Mouse (Mus musculus): ENCODE measurements around the gene Tns3. TPM values are rescaled to one million over a fixed set of nuclear protein-coding genes. Genes with fewer than 3 reads are reported as not detected.

Gene Tns3
- polyA plus RNA-seq, 1 experiment from 2014 or later, result 21.1 TPM

DNA sequence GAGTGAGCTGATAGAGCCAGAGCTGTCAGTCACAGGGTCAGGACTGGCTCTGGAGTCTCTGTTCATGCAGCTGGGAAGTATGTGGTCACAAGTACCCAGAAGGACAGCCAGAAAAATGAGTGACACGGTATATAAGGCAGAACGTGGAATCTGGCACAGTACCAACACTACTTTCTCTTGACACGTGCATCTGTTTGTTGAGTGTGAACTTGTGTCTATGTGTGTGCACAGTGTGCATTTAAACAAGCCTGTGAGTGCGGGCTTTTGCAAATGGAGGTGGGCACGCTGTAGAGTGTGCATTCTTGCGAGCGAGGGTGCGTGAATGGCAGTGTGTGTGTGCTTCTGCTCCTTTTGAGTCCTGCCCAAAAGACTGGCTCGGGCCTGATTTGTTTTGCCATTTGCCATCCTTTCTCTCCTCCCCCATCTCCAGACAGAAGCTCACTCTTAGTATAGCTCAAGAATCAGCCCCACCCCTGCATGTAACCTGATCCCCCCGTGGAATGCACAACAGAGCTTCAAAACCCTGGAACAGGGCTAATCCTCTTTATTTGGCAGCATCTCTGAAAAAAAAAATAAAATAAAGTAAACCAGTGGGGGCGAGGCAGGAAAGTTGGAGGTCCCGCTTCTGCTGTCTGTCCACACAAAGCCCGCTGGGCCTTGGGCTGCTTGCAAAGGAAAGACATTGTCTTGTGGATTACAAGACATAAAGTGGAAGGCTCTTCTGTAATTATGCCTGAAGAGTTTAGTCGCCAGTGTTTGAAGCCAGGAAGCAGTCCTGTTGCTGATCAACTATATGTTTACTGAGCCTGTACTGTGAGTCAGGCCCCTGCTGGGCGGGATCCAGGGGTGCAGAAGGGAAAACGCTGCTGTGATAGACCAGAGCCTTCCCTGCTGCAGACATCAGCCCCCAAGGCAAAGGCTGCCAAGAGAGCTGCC lies 28.5 kb upstream of the Tns3 start:
- ATAC-seq, result peak; percentile 89
- Histone ChIP-seq H3K4me2 (replicated peaks) (peak overlapping the region; percentile 28; the same call in 1 of the 2 replicates), H3K4me3 (replicated peaks) (no peak overlapping the region), H3K4me1 (replicated peaks) (peaks cover 29% of the 10 kb centered on the region), H3K36me3 (no peaks in the 10 kb centered on the region), H3K9me3 (no peaks in the 10 kb centered on the region), H3K9ac (0 out of 2 replicates have a peak overlapping the region, but pooled peaks have one; percentile 5), H3K27me3 (replicated peaks) (no peaks in the 10 kb centered on the region), H3K27ac (peak overlapping the region; percentile 73)
- 13% methylated on average over 16 of the region's 16 CpGs for WGBS

DNA sequence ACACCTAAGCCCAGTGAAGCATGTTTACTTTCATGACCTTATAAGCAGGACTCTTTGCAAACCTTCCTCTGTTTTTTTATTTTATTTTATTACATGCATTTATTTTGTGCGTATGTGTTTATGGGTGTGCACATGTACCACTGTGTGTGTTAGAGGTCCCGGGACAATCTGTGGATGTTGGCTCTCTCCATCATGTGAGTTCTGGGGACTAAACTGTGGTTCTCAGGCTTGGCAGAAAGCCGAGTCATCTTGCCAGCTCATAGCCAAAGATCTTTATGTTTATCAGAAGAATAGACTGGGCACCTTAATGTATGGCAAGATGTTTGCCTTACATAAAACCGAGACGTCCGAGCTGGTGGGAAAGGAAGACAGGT lies 27.8 kb upstream of the Tns3 start:
- no peak overlapping the region for H3K4me3 ChIP-seq (replicated peaks)
- peak overlapping the region; percentile 73 for H3K27ac ChIP-seq
- 0 out of 2 replicates have a peak overlapping the region, but pooled peaks have one; percentile 28 for H3K4me2 ChIP-seq (replicated peaks)
- no peaks in the 10 kb centered on the region for H3K27me3 ChIP-seq (replicated peaks)
- H3K9ac ChIP-seq, result no peak overlapping the region
- H3K4me1 ChIP-seq (replicated peaks), result peaks cover 29% of the 10 kb centered on the region
- 51% methylated on average over 6 of the region's 6 CpGs for WGBS
- no peaks in the 10 kb centered on the region for H3K9me3 ChIP-seq
- ATAC-seq, result no peak
- H3K36me3 ChIP-seq, result no peaks in the 10 kb centered on the region

GRCm38 (mm10) chr11:8691605-8692004 lies 27.3 kb upstream of the Tns3 start:
- ATAC-seq, result no peak
- 58% methylated on average over 4 of the region's 4 CpGs for whole genome bisulfite sequencing
- H3K4me2 ChIP-seq (replicated peaks), result no peak overlapping the region
- H3K9me3 ChIP-seq, result no peaks in the 10 kb centered on the region
- H3K27me3 ChIP-seq (replicated peaks), result no peaks in the 10 kb centered on the region
- H3K4me3 ChIP-seq (replicated peaks), result no peak overlapping the region
- H3K36me3 ChIP-seq, result no peaks in the 10 kb centered on the region
- H3K4me1 ChIP-seq (replicated peaks), result peaks cover 29% of the 10 kb centered on the region
- H3K9ac ChIP-seq, result no peak overlapping the region
- 0 out of 2 replicates have a peak overlapping the region, but pooled peaks have one; percentile 2 for H3K27ac ChIP-seq

DNA sequence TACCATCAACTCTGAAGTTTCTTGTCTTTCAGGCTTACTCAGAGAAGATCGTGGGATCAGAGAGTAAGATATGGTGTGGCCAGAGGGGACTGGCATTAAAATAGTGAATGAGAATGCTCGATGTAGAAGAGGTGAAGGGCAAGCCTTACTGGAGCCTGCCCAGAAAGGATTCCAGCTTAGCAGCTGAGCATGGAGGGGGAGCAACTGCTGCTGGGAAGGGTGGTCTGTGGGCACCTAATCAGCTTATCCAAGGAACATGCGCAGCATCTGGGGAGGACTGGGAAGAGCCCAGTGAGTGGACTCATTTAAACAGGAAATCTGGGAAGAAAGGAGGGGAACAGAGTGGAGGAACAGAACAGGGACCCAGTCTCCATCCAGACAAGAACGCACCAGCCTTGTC lies 26.3 kb upstream of the Tns3 start:
- Histone ChIP-seq H3K36me3 (no peaks in the 10 kb centered on the region), H3K9ac (no peak overlapping the region), H3K27me3 (replicated peaks) (no peaks in the 10 kb centered on the region), H3K4me2 (replicated peaks) (no peak overlapping the region), H3K4me1 (replicated peaks) (peaks cover 29% of the 10 kb centered on the region), H3K4me3 (replicated peaks) (no peak overlapping the region), H3K9me3 (no peaks in the 10 kb centered on the region), H3K27ac (no peak overlapping the region)
- WGBS, result 68% methylated on average over 4 of the region's 4 CpGs
- no peak for ATAC-seq

DNA sequence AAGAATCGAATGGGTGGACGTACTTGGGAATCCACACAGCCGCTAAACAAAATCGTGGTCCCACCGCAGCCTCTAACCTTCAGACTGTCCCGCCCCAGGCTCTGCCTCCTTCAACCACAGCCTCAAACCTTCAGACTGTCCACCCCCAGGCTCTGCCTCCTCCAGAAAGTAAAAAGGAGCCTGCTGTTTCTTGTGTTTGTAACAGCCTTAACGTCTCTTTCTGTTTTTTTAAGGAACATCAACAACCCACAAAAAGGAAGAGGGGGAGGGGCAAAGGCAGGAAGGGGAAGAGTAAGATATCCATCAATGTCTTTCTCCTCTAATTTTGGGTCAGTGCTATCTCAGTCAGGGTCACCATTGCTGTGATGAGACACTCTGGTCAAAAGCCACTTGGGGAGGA lies 25.2 kb upstream of the Tns3 start:
- no peaks in the 10 kb centered on the region for H3K9me3 ChIP-seq
- no peak overlapping the region for H3K4me2 ChIP-seq (replicated peaks)
- no peak overlapping the region for H3K9ac ChIP-seq
- H3K4me3 ChIP-seq (replicated peaks), result no peak overlapping the region
- H3K27ac ChIP-seq, result 0 out of 2 replicates have a peak overlapping the region, but pooled peaks have one; percentile 17
- H3K4me1 ChIP-seq (replicated peaks), result peaks cover 29% of the 10 kb centered on the region
- H3K36me3 ChIP-seq, result no peaks in the 10 kb centered on the region
- no peak for ATAC-seq
- H3K27me3 ChIP-seq (replicated peaks), result no peaks in the 10 kb centered on the region
- 77% methylated on average over 7 of the region's 7 CpGs for WGBS

- H3K27ac ChIP-seq, result no peak overlapping the region
- no peaks in the 10 kb centered on the region for H3K9me3 ChIP-seq
- no peaks in the 10 kb centered on the region for H3K27me3 ChIP-seq (replicated peaks)
- peaks cover 27% of the 10 kb centered on the region for H3K4me1 ChIP-seq (replicated peaks)
- no peak overlapping the region for H3K4me2 ChIP-seq (replicated peaks)
- ATAC-seq, result no peak
- WGBS, result 90% methylated on average over 8 of the region's 8 CpGs
- no peak overlapping the region for H3K9ac ChIP-seq
- H3K4me3 ChIP-seq (replicated peaks), result no peak overlapping the region
- no peaks in the 10 kb centered on the region for H3K36me3 ChIP-seq
These were observed 24.6 kb upstream of the Tns3 start for GRCm38 (mm10) chr11:8688907-8689306.

GRCm38 (mm10) chr11:8686501-8686900 lies 22.2 kb upstream of the Tns3 start:
- peak; percentile 65 for ATAC-seq
- no peaks in the 10 kb centered on the region for H3K9me3 ChIP-seq
- H3K27ac ChIP-seq, result no peak overlapping the region
- no peak overlapping the region for H3K9ac ChIP-seq
- H3K27me3 ChIP-seq (replicated peaks), result no peaks in the 10 kb centered on the region
- no peaks in the 10 kb centered on the region for H3K36me3 ChIP-seq
- 0 out of 2 replicates have a peak, but pooled peaks cover 7% of the 10 kb centered on the region for H3K4me1 ChIP-seq (replicated peaks)
- H3K4me2 ChIP-seq (replicated peaks), result no peak overlapping the region
- no peak overlapping the region for H3K4me3 ChIP-seq (replicated peaks)
- 53% methylated on average over 3 of the region's 3 CpGs for WGBS

- Histone ChIP-seq H3K4me2 (replicated peaks) (no peak overlapping the region), H3K4me1 (replicated peaks) (0 out of 2 replicates have a peak, but pooled peaks cover 7% of the 10 kb centered on the region), H3K4me3 (replicated peaks) (no peak overlapping the region), H3K9ac (no peak overlapping the region), H3K9me3 (no peaks in the 10 kb centered on the region), H3K36me3 (no peaks in the 10 kb centered on the region), H3K27me3 (replicated peaks) (no peaks in the 10 kb centered on the region), H3K27ac (no peak overlapping the region)
- 68% methylated on average over 1 of the region's 1 CpGs for WGBS
- no peak for ATAC-seq
These were observed 21.7 kb upstream of the Tns3 start for GRCm38 (mm10) chr11:8686061-8686460.

DNA sequence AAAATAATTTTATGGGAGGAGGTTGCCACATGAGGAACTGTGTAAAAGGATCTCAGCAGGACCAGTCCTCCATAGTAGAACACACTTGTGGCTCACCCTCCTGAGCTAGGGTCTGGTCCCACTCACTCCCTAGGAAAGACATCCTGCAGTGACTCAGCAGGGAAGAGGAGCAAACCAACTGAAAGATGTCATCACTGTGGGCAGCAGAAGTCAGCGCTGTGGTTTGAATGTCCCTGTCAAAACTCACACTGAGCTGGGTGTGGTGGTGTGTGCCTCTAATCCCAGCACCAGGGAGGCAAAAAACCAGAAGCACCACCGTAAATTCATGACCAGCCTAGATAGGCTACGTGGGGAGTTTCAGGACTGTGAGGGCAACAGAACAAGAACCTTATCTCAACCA lies 20.9 kb upstream of the Tns3 start:
- Histone ChIP-seq H3K27me3 (replicated peaks) (no peaks in the 10 kb centered on the region), H3K4me1 (replicated peaks) (0 out of 2 replicates have a peak, but pooled peaks cover 2% of the 10 kb centered on the region), H3K27ac (no peak overlapping the region), H3K36me3 (no peaks in the 10 kb centered on the region), H3K4me2 (replicated peaks) (no peak overlapping the region), H3K9ac (no peak overlapping the region), H3K9me3 (no peaks in the 10 kb centered on the region), H3K4me3 (replicated peaks) (no peak overlapping the region)
- 41% methylated on average over 3 of the region's 3 CpGs for WGBS
- no peak for ATAC-seq

DNA sequence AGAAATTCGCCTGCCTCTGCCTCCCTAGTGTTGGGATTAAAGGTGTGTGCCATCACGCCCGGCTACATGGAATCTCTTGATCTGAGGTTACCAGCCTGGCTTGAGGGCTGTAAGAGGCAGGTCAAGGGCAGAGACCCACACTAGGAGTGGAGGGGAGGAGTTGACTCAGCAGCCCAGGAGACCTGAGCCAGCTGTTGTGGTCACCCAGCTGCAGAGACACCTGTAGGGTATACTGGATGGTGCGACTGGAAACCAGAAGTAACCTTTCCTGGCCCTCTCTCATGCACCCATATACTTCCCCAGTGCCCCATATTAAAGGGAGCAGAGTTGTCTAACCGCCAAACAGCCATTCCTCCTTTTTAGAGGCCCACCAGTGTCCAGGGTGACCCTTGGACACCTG lies 19.9 kb upstream of the Tns3 start:
- ATAC-seq, result no peak
- Histone ChIP-seq H3K36me3 (no peaks in the 10 kb centered on the region), H3K27me3 (replicated peaks) (no peaks in the 10 kb centered on the region), H3K4me1 (replicated peaks) (0 out of 2 replicates have a peak, but pooled peaks cover 2% of the 10 kb centered on the region), H3K9me3 (no peaks in the 10 kb centered on the region), H3K27ac (no peak overlapping the region), H3K9ac (no peak overlapping the region), H3K4me2 (replicated peaks) (no peak overlapping the region), H3K4me3 (replicated peaks) (no peak overlapping the region)
- 93% methylated on average over 5 of the region's 5 CpGs for WGBS

DNA sequence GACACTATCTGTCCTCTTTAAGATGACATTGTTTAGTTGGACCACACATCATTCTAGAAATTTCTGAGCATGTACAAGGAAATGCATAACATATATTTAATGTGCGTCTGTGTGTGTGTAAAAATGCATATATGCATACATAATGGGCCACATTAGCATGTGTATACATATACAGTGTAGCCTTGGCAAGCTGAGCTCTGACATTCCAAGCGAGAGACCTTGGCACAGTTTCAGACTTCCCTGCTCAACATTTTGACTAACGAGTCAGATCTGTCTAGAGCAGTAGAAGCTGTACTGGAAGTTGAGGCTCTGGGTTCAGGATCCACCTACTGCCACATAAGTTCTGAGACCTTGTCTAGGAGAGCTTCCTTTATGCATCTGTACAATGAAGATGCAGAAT lies 17.0 kb upstream of the Tns3 start:
- H3K27me3 ChIP-seq (replicated peaks), result no peaks in the 10 kb centered on the region
- H3K4me1 ChIP-seq (replicated peaks), result 0 out of 2 replicates have a peak, but pooled peaks cover 2% of the 10 kb centered on the region
- no peak overlapping the region for H3K9ac ChIP-seq
- H3K4me3 ChIP-seq (replicated peaks), result no peak overlapping the region
- no peaks in the 10 kb centered on the region for H3K9me3 ChIP-seq
- 64% methylated on average over 3 of the region's 3 CpGs for WGBS
- no peaks in the 10 kb centered on the region for H3K36me3 ChIP-seq
- H3K27ac ChIP-seq, result peak overlapping the region; percentile 18; the same call in 1 of the 2 replicates
- H3K4me2 ChIP-seq (replicated peaks), result no peak overlapping the region
- peak; percentile 60; the same call in 1 of the 2 replicates for ATAC-seq

DNA sequence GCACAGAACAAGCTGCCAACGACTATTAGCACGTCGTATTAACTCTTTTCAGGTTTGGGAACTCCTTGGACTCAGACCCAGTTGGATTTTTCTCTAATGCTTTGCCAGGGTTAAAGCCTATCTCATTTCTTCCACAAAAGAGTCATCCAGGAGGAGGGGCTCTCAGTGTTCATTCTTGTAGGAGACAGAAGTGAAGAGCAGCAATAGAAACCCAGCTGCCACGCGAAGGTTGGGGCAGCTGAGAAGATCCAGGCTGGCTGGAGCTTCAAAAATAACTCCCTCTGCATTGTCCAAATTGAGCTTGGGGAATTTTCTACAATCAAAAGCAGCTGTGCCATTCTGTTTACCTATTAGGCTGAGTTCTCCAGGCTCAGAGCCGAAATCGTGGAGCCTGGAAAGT lies 16.3 kb upstream of the Tns3 start:
- WGBS, result 29% methylated on average over 7 of the region's 7 CpGs
- no peak overlapping the region for H3K4me2 ChIP-seq (replicated peaks)
- ATAC-seq, result peak; percentile 29; the same call in 1 of the 2 replicates

More for the DNA sequence above, 16.3 kb upstream of the Tns3 start:
- H3K27ac ChIP-seq, result peak overlapping the region; percentile 18
- no peaks in the 10 kb centered on the region for H3K36me3 ChIP-seq
- 0 out of 2 replicates have a peak, but pooled peaks cover 4% of the 10 kb centered on the region for H3K4me1 ChIP-seq (replicated peaks)
- no peak overlapping the region for H3K4me3 ChIP-seq (replicated peaks)
- no peaks in the 10 kb centered on the region for H3K27me3 ChIP-seq (replicated peaks)
- no peak overlapping the region for H3K9ac ChIP-seq
- H3K9me3 ChIP-seq, result no peaks in the 10 kb centered on the region
